Mouse (Mus musculus) liver, postnatal 0 days (tissue): ENCODE data around the gene Tox4.

Experiments
- CTCF ChIP-seq: sonication (generic); IDR thresholded peaks from 2 replicates; pipeline ENCODE4 v1.5.1; 2016; ENCODE audit warnings: antibody characterized with exemption, low read depth
- EP300 ChIP-seq: IDR thresholded peaks from 2 replicates; pipeline ENCODE4 v1.6.1; 2016; ENCODE audit warnings: antibody characterized with exemption, low read depth, mild to moderate bottlenecking

- TF ChIP-seq CTCF, result no peak
- no peak for TF ChIP-seq EP300
Measured at GRCm38 (mm10) chr14:52236216-52236615, 42.7 kb upstream of the Tox4 start.
